Mouse (Mus musculus): ENCODE results near the gene Zp3r.
"Not testable (repeated sequence)": the region's sequence is repeated elsewhere in the genome, so short reads cannot be mapped to it uniquely, and the experiment has no call there.

Gene Zp3r

GRCm38 (mm10) chr1:130629521-130629920 lies at the start of gene Zp3r:
Zp3r (minus strand) TSS chr1:130629621.
- DNase-seq = no peak

GRCm38 (mm10) chr1:130678551-130678950 lies 49.1 kb upstream of the Zp3r start:
- DNase-seq = no peak

- not testable (repeated sequence) for DNase-seq
These were observed 34.2 kb upstream of the Zp3r start for GRCm38 (mm10) chr1:130663576-130663975.

- DNase-seq = no peak
These were observed 32.0 kb upstream of the Zp3r start, which contains the start of gene C4bp for GRCm38 (mm10) chr1:130661454-130661853. C4bp (minus strand) TSS chr1:130661632.

GRCm38 (mm10) chr1:130659641-130660040 lies 30.2 kb upstream of the Zp3r start:
- not testable (repeated sequence) for DNase-seq

- DNase-seq = no peak
These were observed 14.7 kb upstream of the Zp3r start for GRCm38 (mm10) chr1:130644103-130644502.

- DNase-seq = no peak
These were observed 11.5 kb upstream of the Zp3r start for GRCm38 (mm10) chr1:130640967-130641366.

GRCm38 (mm10) chr1:130633761-130634410 lies 4.5 kb upstream of the Zp3r start:
- DNase-seq = peak; percentile 27

- DNase-seq = no peak
These were observed 3.9 kb upstream of the Zp3r start for GRCm38 (mm10) chr1:130633316-130633715.

GRCm38 (mm10) chr1:130596291-130596690 lies 33.1 kb downstream of the Zp3r start:
- DNase-seq = no peak

GRCm38 (mm10) chr1:130588659-130589058 lies 40.8 kb downstream of the Zp3r start:
- DNase-seq = no peak

GRCm38 (mm10) chr1:130576389-130576788 lies 53.0 kb downstream of the Zp3r start:
- DNase-seq = peak; percentile 26

GRCm38 (mm10) chr1:130575962-130576361 lies 53.5 kb downstream of the Zp3r start:
- DNase-seq = peak; percentile 27

GRCm38 (mm10) chr1:130551407-130552249 lies 77.8 kb downstream of the Zp3r start:
- no peak for DNase-seq

GRCm38 (mm10) chr1:130550242-130551167 lies 78.9 kb downstream of the Zp3r start:
- DNase-seq = no peak

- no peak for DNase-seq
These were observed 79.7 kb downstream of the Zp3r start for GRCm38 (mm10) chr1:130549698-130550097.

GRCm38 (mm10) chr1:130549160-130549559 lies 80.3 kb downstream of the Zp3r start:
- DNase-seq = no peak

- DNase-seq = no peak
These were observed 81.6 kb downstream of the Zp3r start for GRCm38 (mm10) chr1:130547674-130548429.
